Mouse (Mus musculus) MEL (cell line): ENCODE results near the gene Nomo1. TPM values are rescaled to one million over a fixed set of nuclear protein-coding genes. Genes with fewer than 3 reads are reported as not detected.

ENCODE experiments used
- DNase-seq: peaks from one replicate; pipeline ENCODE4 v3.0.0; 2011; ENCODE audit warnings: low read depth, low spot score
- H3K27ac ChIP-seq: 2 replicates; pipeline ENCODE4 v1.5.1; 2012; ENCODE audit warnings: low read depth, mild to moderate bottlenecking, control low read depth, low read length, moderate library complexity; ENCODE audit not compliant: control insufficient read depth
- H3K27me3 ChIP-seq, 2 experiments: fragments of 150-350 bp in 1 of 2; sonication (generic) in 1 of 2; 2 replicates each; pipeline ENCODE4 v1.6.1; 2012; ENCODE audit warnings: low read length in 2 of 2, mild to moderate bottlenecking in 2 of 2, improper control_type of control experiment in 1 of 2, moderate library complexity in 1 of 2; ENCODE audit not compliant: insufficient read depth in 2 of 2, control insufficient read depth in 1 of 2
- H3K36me3 ChIP-seq, 2 experiments: 2 replicates each; pipeline ENCODE4 v1.6.1; 2012 to 2014; ENCODE audit warnings: low read length in 2 of 2, improper control_type of control experiment in 1 of 2, inconsistent platforms in 1 of 2, mild to moderate bottlenecking in 1 of 2; ENCODE audit not compliant: insufficient read depth in 2 of 2, control insufficient read depth in 1 of 2
- H3K4me1 ChIP-seq, 2 experiments: fragments of 150-350 bp in 1 of 2; sonication (generic) in 1 of 2; 2 replicates each; pipeline ENCODE4 v1.6.1; 2012; ENCODE audit warnings: low read length in 2 of 2, improper control_type of control experiment in 1 of 2, mild to moderate bottlenecking in 1 of 2; ENCODE audit not compliant: insufficient read depth in 2 of 2, control insufficient read depth in 1 of 2
- H3K4me3 ChIP-seq, 2 experiments: fragments of 150-350 bp in 1 of 2; sonication (generic) in 1 of 2; 2 replicates each; pipeline ENCODE4 v1.5.1; 2012; ENCODE audit warnings: low read depth in 2 of 2, low read length in 2 of 2, mild to moderate bottlenecking in 2 of 2, moderate library complexity in 2 of 2, control low read depth in 1 of 2, improper control_type of control experiment in 1 of 2; ENCODE audit not compliant: control insufficient read depth in 1 of 2, insufficient read depth in 1 of 2
- H3K79me2 ChIP-seq: 2 replicates; pipeline ENCODE4 v1.6.1; 2012; ENCODE audit warnings: mild to moderate bottlenecking, low read length, moderate library complexity; ENCODE audit not compliant: control insufficient read depth, poor library complexity, insufficient read depth
- H3K9ac ChIP-seq: 2 replicates; pipeline ENCODE4 v1.6.1; 2012; ENCODE audit warnings: low read depth, mild to moderate bottlenecking, control low read depth, low read length, moderate library complexity; ENCODE audit not compliant: control insufficient read depth, poor library complexity, severe bottlenecking
- H3K9me3 ChIP-seq: fragments of 150-350 bp; sonication (generic); replicated peaks from 2 replicates; pipeline ENCODE4 v1.6.1; 2012; ENCODE audit warnings: mild to moderate bottlenecking, low read length, improper control_type of control experiment, moderate library complexity; ENCODE audit not compliant: insufficient read depth
- BHLHE40 ChIP-seq: IDR thresholded peaks from 2 replicates; pipeline ENCODE4 v1.6.1; 2012; ENCODE audit warnings: low read depth, mild to moderate bottlenecking, inconsistent platforms, low read length, improper control_type of control experiment, borderline replicate concordance
- CHD2 ChIP-seq: IDR thresholded peaks from 2 replicates; pipeline ENCODE4 v1.6.1; 2011; ENCODE audit warnings: low read length, improper control_type of control experiment
- CTCF ChIP-seq, 3 experiments: IDR thresholded peaks in 2 of 3; conservative IDR thresholded peaks in 1 of 3; 2 replicates each; pipeline ENCODE4 v1.5.1; 2011 to 2012; ENCODE audit warnings: low read length in 3 of 3, low read depth in 2 of 3, mild to moderate bottlenecking in 2 of 3, improper control_type of control experiment in 1 of 3, inconsistent platforms in 1 of 3, mixed read lengths in 1 of 3, moderate library complexity in 1 of 3; ENCODE audit not compliant: control insufficient read depth in 1 of 3, insufficient read depth in 1 of 3, poor library complexity in 1 of 3, severe bottlenecking in 1 of 3
- E2F4 ChIP-seq: IDR thresholded peaks from 2 replicates; pipeline ENCODE4 v1.6.1; 2011; ENCODE audit warnings: low read depth, low read length, improper control_type of control experiment, borderline replicate concordance
- ELF1 ChIP-seq: IDR thresholded peaks from 2 replicates; pipeline ENCODE4 v1.6.1; 2014; ENCODE audit warnings: low read depth, mild to moderate bottlenecking, inconsistent platforms, low read length, improper control_type of control experiment, moderate library complexity
- EP300 ChIP-seq, 2 experiments: IDR thresholded peaks; 2 replicates each; pipeline ENCODE4 v1.6.1; 2011; ENCODE audit warnings: improper control_type of control experiment in 2 of 2, low read length in 2 of 2, low read depth in 1 of 2, mild to moderate bottlenecking in 1 of 2
- ETS1 ChIP-seq: IDR thresholded peaks from 2 replicates; pipeline ENCODE4 v1.6.1; 2012; ENCODE audit warnings: low read depth, mild to moderate bottlenecking, inconsistent platforms, low read length, improper control_type of control experiment, moderate library complexity
- GABPA ChIP-seq: IDR thresholded peaks from 2 replicates; pipeline ENCODE4 v1.6.1; 2012; ENCODE audit warnings: low read depth, mild to moderate bottlenecking, inconsistent platforms, low read length, improper control_type of control experiment, moderate library complexity
- GATA1 ChIP-seq: IDR thresholded peaks from 2 replicates; pipeline ENCODE4 v1.6.1; 2011; ENCODE audit warnings: low read depth, low read length, improper control_type of control experiment
- HCFC1 ChIP-seq: IDR thresholded peaks from 2 replicates; pipeline ENCODE4 v1.6.1; 2012; ENCODE audit warnings: low read depth, mild to moderate bottlenecking, inconsistent platforms, low read length, improper control_type of control experiment, moderate library complexity
- JUND ChIP-seq: IDR thresholded peaks from 2 replicates; pipeline ENCODE4 v1.6.1; 2011; ENCODE audit warnings: low read depth, mild to moderate bottlenecking, improper control_type of control experiment, low read length
- MAFK ChIP-seq: IDR thresholded peaks from 2 replicates; pipeline ENCODE4 v1.6.1; 2011; ENCODE audit warnings: low read depth, mild to moderate bottlenecking, low read length, improper control_type of control experiment, borderline replicate concordance
- MAX ChIP-seq: IDR thresholded peaks from 2 replicates; pipeline ENCODE4 v1.6.1; 2011; ENCODE audit warnings: low read length, improper control_type of control experiment
- MAZ ChIP-seq: IDR thresholded peaks from 2 replicates; pipeline ENCODE4 v1.6.1; 2012; ENCODE audit warnings: low read depth, mild to moderate bottlenecking, inconsistent platforms, low read length, improper control_type of control experiment
- MEF2A ChIP-seq: IDR thresholded peaks from 2 replicates; pipeline ENCODE4 v1.6.1; 2014; ENCODE audit warnings: low read depth, mild to moderate bottlenecking, inconsistent platforms, low read length, improper control_type of control experiment; ENCODE audit not compliant: poor library complexity, insufficient replicate concordance, severe bottlenecking; ENCODE audit errors: extremely low read depth
- MXI1 ChIP-seq: IDR thresholded peaks from 2 replicates; pipeline ENCODE4 v1.6.1; 2011; ENCODE audit warnings: mild to moderate bottlenecking, low read depth, low read length, improper control_type of control experiment
- MYB ChIP-seq: IDR thresholded peaks from 2 replicates; pipeline ENCODE4 v1.6.1; 2011; ENCODE audit warnings: mild to moderate bottlenecking, low read depth, low read length, improper control_type of control experiment
- MYC ChIP-seq: IDR thresholded peaks from 2 replicates; pipeline ENCODE4 v1.6.1; 2011; ENCODE audit warnings: low read depth, mild to moderate bottlenecking, low read length, improper control_type of control experiment, moderate library complexity
- NELFE ChIP-seq: IDR thresholded peaks from 2 replicates; pipeline ENCODE4 v1.6.1; 2011; ENCODE audit warnings: low read depth, low read length, improper control_type of control experiment
- POLR2A ChIP-seq, 2 experiments: IDR thresholded peaks; 2 replicates each; pipeline ENCODE4 v1.6.1; 2011 to 2012; ENCODE audit warnings: low read length in 2 of 2, mild to moderate bottlenecking in 2 of 2, control low read depth in 1 of 2, improper control_type of control experiment in 1 of 2, low read depth in 1 of 2, moderate library complexity in 1 of 2; ENCODE audit not compliant: control insufficient read depth in 1 of 2, insufficient read depth in 1 of 2, poor library complexity in 1 of 2
- RAD21 ChIP-seq: IDR thresholded peaks from 2 replicates; pipeline ENCODE4 v1.6.1; 2011; ENCODE audit warnings: mild to moderate bottlenecking, low read depth, low read length, improper control_type of control experiment
- RCOR1 ChIP-seq: IDR thresholded peaks from 2 replicates; pipeline ENCODE4 v1.6.1; 2012; ENCODE audit warnings: low read depth, mild to moderate bottlenecking, inconsistent platforms, low read length, improper control_type of control experiment
- SIN3A ChIP-seq: IDR thresholded peaks from 2 replicates; pipeline ENCODE4 v1.6.1; 2012; ENCODE audit warnings: low read length, improper control_type of control experiment, inconsistent platforms
- SMC3 ChIP-seq: IDR thresholded peaks from 2 replicates; pipeline ENCODE4 v1.6.1; 2011; ENCODE audit warnings: low read depth, low read length, improper control_type of control experiment
- TAL1 ChIP-seq: IDR thresholded peaks from 2 replicates; pipeline ENCODE4 v1.6.1; 2012; ENCODE audit warnings: mild to moderate bottlenecking, inconsistent platforms, low read length, moderate library complexity, mixed read lengths
- TBP ChIP-seq: IDR thresholded peaks from 2 replicates; pipeline ENCODE4 v1.8.0; 2011; ENCODE audit warnings: low read depth, low read length, improper control_type of control experiment
- TCF12 ChIP-seq: IDR thresholded peaks from 2 replicates; pipeline ENCODE4 v1.6.1; 2014; ENCODE audit warnings: low read depth, mild to moderate bottlenecking, inconsistent platforms, low read length, improper control_type of control experiment, moderate library complexity
- UBTF ChIP-seq: IDR thresholded peaks from 2 replicates; pipeline ENCODE4 v1.6.1; 2012; ENCODE audit warnings: low read depth, mild to moderate bottlenecking, inconsistent platforms, low read length, improper control_type of control experiment, moderate library complexity, borderline replicate concordance; ENCODE audit not compliant: insufficient read depth
- ZC3H11A ChIP-seq: IDR thresholded peaks from 2 replicates; pipeline ENCODE4 v1.6.1; 2012; ENCODE audit warnings: low read depth, mild to moderate bottlenecking, inconsistent platforms, low read length, improper control_type of control experiment
- ZKSCAN1 ChIP-seq: IDR thresholded peaks from 2 replicates; pipeline ENCODE4 v1.6.1; 2012; ENCODE audit warnings: low read depth, mild to moderate bottlenecking, inconsistent platforms, low read length, improper control_type of control experiment, moderate library complexity
- ZMIZ1 ChIP-seq: IDR thresholded peaks from 2 replicates; pipeline ENCODE4 v1.6.1; 2012; ENCODE audit warnings: low read depth, mild to moderate bottlenecking, inconsistent platforms, low read length, improper control_type of control experiment, moderate library complexity
- ZNF384 ChIP-seq: IDR thresholded peaks from 2 replicates; pipeline ENCODE4 v1.6.1; 2012; ENCODE audit warnings: low read depth, mild to moderate bottlenecking, inconsistent platforms, low read length, improper control_type of control experiment
- polyA plus RNA-seq, 2 experiments: library from polyadenylated mRNA; stranded (reverse) in 1 of 2; unstranded in 1 of 2; fragments of >175 nt in 1 of 2; fragments of >200 nt in 1 of 2; gene quantifications; 2 replicates each; pipeline versions ENCODE4 v1.2.1 to v1.2.4; 2012; ENCODE audit warnings: low replicate concordance in 2 of 2, low read depth in 1 of 2; ENCODE audit not compliant: insufficient read length in 2 of 2, insufficient read depth in 1 of 2, missing spikeins in 1 of 2
- total RNA-seq: library from RNA; depleted of rRNA; stranded (reverse); fragments of 300-350 nt; gene quantifications from 2 replicates; pipeline ENCODE4 v1.2.3, GENCODE M21; 2012

The Nomo1 gene
- total and polyA plus RNA-seq, 3 experiments: 195 to 1,239 (median 197) TPM

- Histone ChIP-seq H3K27me3 (no peaks in the 10 kb centered on the region), H3K9ac (no peak overlapping the region), H3K36me3 (peaks cover 11 to 17% of the 10 kb centered on the region in 2 experiments), H3K79me2 (no peaks in the 10 kb centered on the region; the same call in 1 of the 2 replicates), H3K27ac (no peak overlapping the region), H3K9me3 (no peaks in the 10 kb centered on the region), H3K4me3 (no peak overlapping the region), H3K4me1 (peaks cover 2 to 14% of the 10 kb centered on the region in 2 experiments)
- no peak for TF ChIP-seq HCFC1
- no peak for TF ChIP-seq MXI1
- no peak for TF ChIP-seq CTCF (IDR thresholded peaks at IDR 0.05 in 2 of 3, conservative IDR thresholded peaks at IDR 0.05 in 1 of 3; ENCODE audit: control insufficient read depth in 1 of 3, insufficient read depth in 1 of 3, low read depth in 2 of 3, low read length in 3 of 3, poor library complexity in 1 of 3, severe bottlenecking in 1 of 3)
- TF ChIP-seq BHLHE40: no peak
- no peak for TF ChIP-seq SMC3
- no peak for DNase-seq
These were observed 10.6 kb downstream of the Nomo1 start for GRCm38 (mm10) chr7:46044106-46044505.

DNA sequence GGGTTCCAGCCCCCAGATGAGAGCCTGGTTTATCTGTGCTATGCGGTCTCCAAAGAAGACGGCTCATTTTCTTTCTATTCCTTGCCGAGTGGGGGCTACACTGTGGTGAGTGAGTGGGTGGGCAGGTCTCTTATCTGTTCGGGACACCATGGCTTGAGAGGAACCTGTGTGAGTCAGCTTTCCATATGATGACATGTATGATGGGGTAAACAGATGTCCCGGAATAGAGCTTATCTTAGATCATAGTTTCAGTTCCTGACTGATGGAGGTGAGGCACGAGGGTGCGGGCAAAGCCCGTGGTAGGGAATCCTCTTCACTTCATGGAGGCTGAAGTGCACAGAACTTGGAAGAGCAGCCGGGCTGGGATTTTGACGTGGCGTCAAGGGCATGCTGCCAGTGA, 12.4 kb downstream of the Nomo1 start:
- H3K4me1 ChIP-seq: peaks cover 2 to 14% of the 10 kb centered on the region in 2 experiments
- peak overlapping the region; percentile 34 for H3K27ac ChIP-seq
- H3K36me3 ChIP-seq: peaks cover 16 to 17% of the 10 kb centered on the region in 2 experiments
- H3K4me3 ChIP-seq: no peak overlapping the region
- peak; percentile 85 for DNase-seq
- no peaks in the 10 kb centered on the region; the same call in 1 of the 2 replicates for H3K79me2 ChIP-seq
- no peak overlapping the region for H3K9ac ChIP-seq
- no peaks in the 10 kb centered on the region for H3K9me3 ChIP-seq
- no peaks in the 10 kb centered on the region for H3K27me3 ChIP-seq
- no peak for TF ChIP-seq ZC3H11A
- TF ChIP-seq CTCF (IDR thresholded peaks at IDR 0.05 in 2 of 3, conservative IDR thresholded peaks at IDR 0.05 in 1 of 3; ENCODE audit: control insufficient read depth in 1 of 3, insufficient read depth in 1 of 3, low read depth in 2 of 3, low read length in 3 of 3, poor library complexity in 1 of 3, severe bottlenecking in 1 of 3): no peak
- TF ChIP-seq UBTF: no peak
- TF ChIP-seq HCFC1: 0 out of 2 replicates have a peak, but pooled peaks have one; percentile 26
- TF ChIP-seq MAZ: peak; percentile 54; the same call in 1 of the 2 replicates
- no peak for TF ChIP-seq JUND
- peak; percentile 75 to 88 for TF ChIP-seq EP300 (IDR thresholded peaks at IDR 0.05; ENCODE audit: low read depth in 1 of 2, low read length in 2 of 2)
- TF ChIP-seq ZMIZ1: no peak
- TF ChIP-seq ZKSCAN1: no peak
- no peak for TF ChIP-seq RAD21
- TF ChIP-seq TCF12: peak; percentile 77
- no peak for TF ChIP-seq GABPA
- no peak for TF ChIP-seq MEF2A
- TF ChIP-seq ETS1: peak; percentile 96
- TF ChIP-seq POLR2A (IDR thresholded peaks at IDR 0.05; ENCODE audit: control insufficient read depth in 1 of 2, insufficient read depth in 1 of 2, low read depth in 1 of 2, low read length in 2 of 2, poor library complexity in 1 of 2): no peak
- TF ChIP-seq GATA1: peak; percentile 89
- peak; percentile 67; the same call in 1 of the 2 replicates for TF ChIP-seq MAFK
- no peak for TF ChIP-seq RCOR1
- TF ChIP-seq TBP: no peak
- TF ChIP-seq MYC: no peak
- peak; percentile 72 for TF ChIP-seq SIN3A
- TF ChIP-seq NELFE: no peak
- peak; percentile 62; the same call in 1 of the 2 replicates for TF ChIP-seq MXI1
- TF ChIP-seq ELF1: no peak
- 0 out of 2 replicates have a peak, but pooled peaks have one; percentile 30 for TF ChIP-seq MYB
- TF ChIP-seq ZNF384: no peak
- peak; percentile 84 for TF ChIP-seq TAL1
- TF ChIP-seq MAX: peak; percentile 68
- TF ChIP-seq CHD2: no peak
- TF ChIP-seq E2F4: no peak
